Mouse (Mus musculus) small intestine, adult 2 months (tissue): Measurements from ENCODE around the gene Slc4a4. TPM values are rescaled to one million over a fixed set of nuclear protein-coding genes. Genes with fewer than 3 reads are reported as not detected.

Source experiments
- H3K27ac ChIP-seq: fragments of 200-500 bp; 2 replicates; pipeline ENCODE4 v1.5.1; 2012; ENCODE audit warnings: low read depth, low read length, control low read depth, inconsistent platforms; ENCODE audit not compliant: insufficient read depth
- H3K27me3 ChIP-seq: fragments of 200-500 bp; 2 replicates; pipeline ENCODE4 v1.6.1; 2012; ENCODE audit warnings: mild to moderate bottlenecking, moderate library complexity, low read length, inconsistent platforms; ENCODE audit not compliant: control insufficient read depth, insufficient read depth
- H3K36me3 ChIP-seq: fragments of 200-500 bp; 2 replicates; pipeline ENCODE4 v1.6.1; 2012; ENCODE audit warnings: mild to moderate bottlenecking, low read length, control low read depth, inconsistent platforms; ENCODE audit not compliant: control insufficient read depth, insufficient read depth
- H3K4me1 ChIP-seq: fragments of 200-500 bp; 2 replicates; pipeline ENCODE4 v1.6.1; 2012; ENCODE audit warnings: low read length, inconsistent platforms, mixed read lengths; ENCODE audit not compliant: control insufficient read depth, insufficient read depth, insufficient read length
- H3K4me3 ChIP-seq: fragments of 200-500 bp; 2 replicates; pipeline ENCODE4 v1.5.1; 2012; ENCODE audit warnings: low read depth, mild to moderate bottlenecking, control low read depth, inconsistent platforms, low read length, moderate library complexity
- CTCF ChIP-seq: fragments of 200-500 bp; IDR thresholded peaks from 2 replicates; pipeline ENCODE4 v1.5.1; 2012; ENCODE audit warnings: low read depth, mild to moderate bottlenecking, control low read depth, inconsistent platforms, low read length, moderate library complexity, mixed read lengths; ENCODE audit not compliant: insufficient replicate concordance, insufficient read length; ENCODE audit errors: extremely low read depth
- POLR2A ChIP-seq: fragments of 200-500 bp; IDR thresholded peaks from 2 replicates; pipeline ENCODE4 v1.6.1; 2012; ENCODE audit warnings: low read depth, mild to moderate bottlenecking, control low read depth, inconsistent platforms, low read length, moderate library complexity
- WGBS: fragments of 180-500 bp; shearing (Covaris S2); methylation state at CpG from one replicate; pipeline ENCODE4 v1.1.7; 2018; 5-methylcytosine and 5-hydroxymethylcytosine counted together
- polyA plus RNA-seq: library from polyadenylated mRNA; depleted of rRNA; stranded (reverse); fragments of >200 nt; gene quantifications from 2 replicates; pipeline ENCODE4 v1.2.3, GENCODE M21; 2012

Slc4a4 gene
- polyA plus RNA-seq, 1 experiment, result 15.3 TPM

DNA sequence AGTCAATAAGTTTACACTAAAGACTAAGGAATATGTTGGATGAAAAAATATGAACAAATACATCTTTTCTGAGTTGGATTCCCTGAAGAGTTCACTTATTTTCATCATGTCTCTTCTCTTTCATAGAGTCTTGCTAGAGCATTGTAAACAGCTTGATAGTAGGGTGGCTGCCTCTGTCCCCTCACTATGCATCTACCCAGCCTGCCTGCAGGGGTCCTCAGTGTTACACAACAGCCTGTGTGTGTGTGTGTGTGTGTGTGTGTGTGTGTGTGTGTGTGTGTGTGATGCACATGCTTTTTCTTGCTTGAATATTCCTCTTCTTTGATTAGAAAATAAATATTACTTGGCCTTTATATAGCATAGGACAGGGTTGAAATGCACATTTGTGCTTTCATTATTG lies 84.9 kb downstream of the Slc4a4 start:
- no peak overlapping the region for H3K4me3 ChIP-seq
- TF ChIP-seq POLR2A, result no peak
- TF ChIP-seq CTCF, result no peak
- H3K4me1 ChIP-seq, result peaks cover 7% of the 10 kb centered on the region; the same call in 1 of the 2 replicates

DNA sequence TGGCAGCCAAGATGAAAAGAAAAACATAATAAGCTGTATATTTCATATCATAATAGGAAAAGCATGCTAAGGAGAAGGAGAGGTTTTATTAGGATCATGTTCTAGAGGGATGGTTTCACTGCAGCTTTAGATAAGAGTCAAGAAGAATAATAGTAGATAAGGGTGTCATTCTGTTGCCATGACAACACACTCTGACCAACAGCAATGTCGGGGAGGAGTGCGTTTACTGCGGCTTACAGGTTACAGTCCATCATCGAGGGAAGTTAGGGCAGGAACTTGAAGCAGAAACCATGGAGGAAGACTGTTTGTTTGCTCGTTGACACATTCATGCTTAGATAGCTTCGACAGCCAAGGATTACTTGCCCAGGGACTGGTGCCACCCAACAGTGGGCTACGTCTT lies 85.7 kb downstream of the Slc4a4 start:
- H3K4me3 ChIP-seq, result no peak overlapping the region
- no peaks in the 10 kb centered on the region for H3K27me3 ChIP-seq
- no peak for TF ChIP-seq CTCF
- TF ChIP-seq POLR2A, result no peak
- peaks cover 7% of the 10 kb centered on the region; the same call in 1 of the 2 replicates for H3K4me1 ChIP-seq
- peak overlapping the region; percentile 55; the same call in 1 of the 2 replicates for H3K27ac ChIP-seq
- 22% methylated on average over 7 of the region's 7 CpGs for WGBS
- H3K36me3 ChIP-seq, result peaks cover 4% of the 10 kb centered on the region; the same call in 1 of the 2 replicates

More for the DNA sequence above, 84.9 kb downstream of the Slc4a4 start:
- no peak overlapping the region; the same call in 1 of the 2 replicates for H3K27ac ChIP-seq
- peaks cover 4% of the 10 kb centered on the region; the same call in 1 of the 2 replicates for H3K36me3 ChIP-seq
- no peaks in the 10 kb centered on the region for H3K27me3 ChIP-seq

DNA sequence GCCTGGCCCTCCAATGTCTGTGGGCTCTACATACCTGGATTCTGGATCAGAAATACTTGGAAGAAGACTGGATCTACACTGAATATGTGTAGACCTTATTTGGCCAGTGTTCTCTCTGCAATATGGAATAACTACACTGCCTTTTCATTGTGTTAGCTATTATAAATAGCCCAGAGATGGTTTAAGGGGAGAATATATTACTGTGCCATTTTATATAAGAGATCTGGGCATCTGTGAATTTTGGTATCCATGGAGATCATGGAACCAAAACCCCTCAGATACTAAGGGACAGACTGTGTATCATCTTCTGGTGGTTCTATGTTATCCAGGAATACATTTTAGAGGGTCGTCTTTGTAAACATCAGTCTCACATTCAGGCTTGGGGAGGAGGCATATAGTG lies 86.5 kb downstream of the Slc4a4 start:
- H3K27me3 ChIP-seq, result no peaks in the 10 kb centered on the region
- WGBS, result 96% methylated on average over 1 of the region's 1 CpGs
- H3K27ac ChIP-seq, result no peak overlapping the region
- H3K4me1 ChIP-seq, result peaks cover 7% of the 10 kb centered on the region; the same call in 1 of the 2 replicates
- no peak overlapping the region for H3K4me3 ChIP-seq
- TF ChIP-seq CTCF, result no peak
- no peak for TF ChIP-seq POLR2A
- peaks cover 4% of the 10 kb centered on the region; the same call in 1 of the 2 replicates for H3K36me3 ChIP-seq

DNA sequence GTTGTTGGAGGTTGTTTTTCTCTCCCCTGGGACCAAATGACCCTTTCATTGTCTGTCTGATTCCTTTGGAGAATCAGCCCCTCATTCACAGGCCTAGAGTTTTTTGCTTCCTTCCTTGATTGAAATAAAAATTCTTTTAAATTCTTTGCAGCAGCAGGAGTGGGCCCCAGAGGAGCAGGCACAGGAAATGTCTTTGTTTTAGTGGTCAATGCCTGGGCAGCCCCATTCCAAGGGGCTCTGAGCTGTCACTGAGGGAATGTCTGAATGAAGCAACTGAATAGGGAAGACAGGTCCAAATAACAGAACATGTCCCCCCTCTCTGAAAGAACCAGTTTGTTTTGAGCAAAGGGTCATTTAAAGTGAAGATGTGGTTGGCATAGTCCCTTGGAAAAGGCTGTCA lies 89.1 kb downstream of the Slc4a4 start:
- no peak for TF ChIP-seq CTCF
- no peak for TF ChIP-seq POLR2A
- peaks cover 4% of the 10 kb centered on the region; the same call in 1 of the 2 replicates for H3K36me3 ChIP-seq
- no peak overlapping the region for H3K27ac ChIP-seq
- no peaks in the 10 kb centered on the region for H3K27me3 ChIP-seq
- no peak overlapping the region for H3K4me3 ChIP-seq
- peaks cover 7% of the 10 kb centered on the region; the same call in 1 of the 2 replicates for H3K4me1 ChIP-seq

DNA sequence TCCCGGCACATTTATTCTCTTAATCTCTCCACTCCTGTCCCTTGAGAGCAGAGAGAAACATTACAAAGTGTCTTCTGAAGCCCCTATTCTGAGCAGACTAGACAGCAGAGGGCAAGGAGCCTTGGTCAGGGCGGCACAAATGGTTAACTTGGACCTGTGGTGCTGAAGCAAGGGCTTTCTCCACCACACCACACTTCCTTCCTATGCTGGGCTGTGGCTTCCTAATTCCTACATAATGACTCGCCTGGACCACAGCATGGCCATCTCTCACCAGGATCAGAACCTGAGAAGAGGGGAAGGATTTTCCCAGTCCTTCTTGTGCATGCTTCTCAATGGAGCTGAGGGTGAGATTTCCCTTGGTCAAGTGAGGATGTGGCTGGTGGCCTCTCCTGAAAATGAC lies 89.8 kb downstream of the Slc4a4 start:
- peaks cover 11% of the 10 kb centered on the region; the same call in 1 of the 2 replicates for H3K4me1 ChIP-seq
- 74% methylated on average over 3 of the region's 3 CpGs for WGBS
- TF ChIP-seq POLR2A, result no peak
- no peak for TF ChIP-seq CTCF
- H3K4me3 ChIP-seq, result no peak overlapping the region
- H3K36me3 ChIP-seq, result peaks cover 4% of the 10 kb centered on the region; the same call in 1 of the 2 replicates
- H3K27me3 ChIP-seq, result no peaks in the 10 kb centered on the region
- no peak overlapping the region for H3K27ac ChIP-seq

DNA sequence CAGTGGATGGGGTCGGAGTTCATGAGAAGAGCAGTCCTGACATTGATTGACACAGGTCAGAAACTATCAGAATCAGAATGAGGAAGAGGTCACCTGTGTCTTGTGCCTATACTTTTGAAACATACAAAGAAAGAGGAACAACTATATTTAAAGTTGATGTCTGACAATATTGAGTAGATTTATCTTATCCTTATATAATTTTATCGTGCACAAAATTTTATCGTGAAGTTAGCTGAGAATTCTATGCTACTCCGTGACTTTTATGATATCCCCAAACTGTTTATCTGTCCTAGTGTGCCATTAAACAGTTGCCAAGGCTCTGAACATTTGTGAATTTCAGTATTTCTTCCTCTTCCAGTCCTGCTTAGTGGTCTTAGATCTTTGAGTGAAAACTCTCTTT lies 94.1 kb downstream of the Slc4a4 start:
- Histone ChIP-seq H3K36me3 (peaks cover under 1% of the 10 kb centered on the region; the same call in 1 of the 2 replicates), H3K4me3 (no peak overlapping the region), H3K27me3 (no peaks in the 10 kb centered on the region), H3K27ac (peak overlapping the region; percentile 74), H3K4me1 (peaks cover 22% of the 10 kb centered on the region)
- TF ChIP-seq POLR2A (no peak), CTCF (no peak)
- 36% methylated on average over 4 of the region's 4 CpGs for WGBS

DNA sequence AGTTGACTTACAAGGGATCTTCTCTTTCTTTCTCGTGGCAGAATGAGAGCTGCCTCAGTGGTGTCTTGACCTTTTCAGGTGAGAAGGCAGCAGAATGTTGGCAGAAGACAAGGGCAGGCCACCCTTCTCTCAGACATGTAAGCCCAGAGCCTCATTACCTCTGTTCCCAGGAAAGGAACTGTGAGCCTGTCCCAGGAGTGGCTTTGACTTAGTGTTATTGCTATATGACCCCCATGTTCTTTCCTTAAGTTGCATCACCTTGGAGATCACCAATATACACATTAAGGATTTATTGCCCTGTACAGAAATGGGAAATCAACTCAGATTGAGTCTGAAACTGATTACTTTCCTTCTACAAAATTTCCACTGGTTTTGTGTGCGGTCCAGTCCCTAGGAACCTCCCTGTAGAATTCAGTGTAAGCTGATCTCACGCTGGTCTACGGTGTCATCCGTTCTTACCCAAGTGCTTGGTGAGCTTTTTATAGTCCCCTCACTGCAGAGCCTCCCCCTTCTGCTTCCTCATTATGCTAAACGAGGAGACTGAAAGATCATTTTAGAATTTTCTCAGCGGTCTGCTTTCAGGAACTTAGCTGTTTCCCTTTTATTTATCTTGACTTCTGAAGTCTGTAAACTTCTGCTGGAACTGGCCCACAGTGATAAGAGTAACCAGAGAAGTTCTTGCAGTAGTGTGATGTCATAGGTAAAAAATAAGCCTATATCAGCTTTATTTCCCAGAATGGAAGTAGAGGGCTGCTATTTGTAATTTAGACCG lies 94.8 kb downstream of the Slc4a4 start:
- Histone ChIP-seq H3K4me3 (no peak overlapping the region), H3K27me3 (no peaks in the 10 kb centered on the region), H3K4me1 (peaks cover 22% of the 10 kb centered on the region), H3K27ac (peak overlapping the region; percentile 74), H3K36me3 (no peaks in the 10 kb centered on the region)
- no peak for TF ChIP-seq CTCF
- TF ChIP-seq POLR2A, result no peak
- WGBS, result 8% methylated on average over 8 of the region's 8 CpGs
